Mouse (Mus musculus): Measurements from ENCODE around the gene Alox12. TPM values are rescaled to one million over a fixed set of nuclear protein-coding genes. Genes with fewer than 3 reads are reported as not detected.

The Alox12 gene
- polyA plus RNA-seq (2012; rRNA removed): 0.68 and 1.2 TPM in 2 replicates

DNA sequence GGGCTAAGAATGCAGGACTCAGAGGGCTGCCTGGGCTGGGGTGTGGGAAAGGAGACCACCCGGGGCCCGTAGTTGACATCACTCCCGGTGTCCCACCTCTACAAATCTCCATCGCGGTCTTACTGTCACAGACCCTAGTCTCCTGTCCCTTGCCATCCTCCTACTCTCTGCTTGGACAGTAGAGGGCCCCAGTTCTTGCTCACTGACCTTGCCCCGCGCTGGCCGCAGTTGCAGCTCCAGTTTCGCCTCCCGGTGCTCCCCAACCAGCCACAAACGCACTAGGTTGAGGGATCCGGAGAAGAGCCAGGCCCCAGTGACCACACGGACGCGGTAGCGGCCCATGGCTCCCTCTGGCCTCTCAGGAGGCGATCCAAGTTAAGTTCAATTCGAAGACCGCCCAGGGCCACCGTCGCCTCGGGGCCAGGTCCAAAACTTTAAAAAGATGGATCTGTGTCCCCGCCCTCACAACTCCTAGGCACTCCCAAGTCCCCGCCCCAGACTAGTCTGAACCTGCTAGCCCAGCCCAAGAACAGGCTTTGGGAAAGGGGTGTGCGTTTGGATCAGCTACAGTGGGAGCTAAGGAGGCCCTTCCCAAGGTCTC is at the start of gene Alox12:
Gene Alox12, minus strand, starts transcription at position 423 of the 601 bp plus-strand sequence.
- no peaks in the 10 kb centered on the region for H3K36me3 ChIP-seq (ENCODE audit: control insufficient read depth, insufficient read depth, low read length)
- TF ChIP-seq POLR2A (IDR thresholded peaks at IDR 0.05; ENCODE audit: control insufficient read depth, extremely low read depth, insufficient read depth, low read length, poor library complexity) (no peak), CTCF (IDR thresholded peaks at IDR 0.05; ENCODE audit: borderline replicate concordance, control insufficient read depth, extremely low read depth, insufficient read depth, low read length, poor library complexity) (0 out of 2 replicates have a peak, but pooled peaks have one; percentile 19)
- H3K4me3 ChIP-seq (ENCODE audit: control insufficient read depth, insufficient read depth, low read length): no peak within 1 kb of the TSS
- DNase-seq: no peak
- peaks cover 14% of the 10 kb centered on the region for H3K4me1 ChIP-seq (replicated peaks; ENCODE audit: control insufficient read depth, insufficient read depth, low read length)
- 30% methylated on average over 25 of the region's 25 CpGs for whole genome bisulfite sequencing
- H3K27ac ChIP-seq (ENCODE audit: control insufficient read depth, insufficient read depth, low read length): no peak within 1 kb of the TSS
- H3K27me3 ChIP-seq (ENCODE audit: control insufficient read depth, insufficient read depth, low read length): peaks cover 15% of the 10 kb centered on the region

DNA sequence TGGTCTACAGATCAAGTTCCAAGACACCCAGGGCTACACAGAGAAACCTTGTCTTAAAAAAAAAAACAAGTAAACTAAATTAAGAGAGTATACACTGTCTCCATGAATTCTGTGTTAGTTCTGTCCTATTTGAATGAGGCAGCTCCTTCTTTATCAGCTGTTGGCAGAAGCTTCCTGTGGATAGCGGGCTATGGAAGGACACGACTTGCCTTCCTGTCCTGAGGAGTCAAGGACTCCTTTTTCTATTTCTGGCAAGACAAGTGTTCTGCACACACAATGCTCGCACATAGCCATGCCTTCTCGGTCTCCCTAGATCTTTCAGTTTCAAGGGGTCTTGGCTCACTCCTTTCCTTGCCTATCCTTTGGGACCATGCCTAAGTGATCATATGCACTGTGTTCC is 47.1 kb upstream of the Alox12 start:
- no peaks in the 10 kb centered on the region for H3K36me3 ChIP-seq (ENCODE audit: control insufficient read depth, insufficient read depth, low read length)
- H3K4me3 ChIP-seq (ENCODE audit: control insufficient read depth, insufficient read depth, low read length): no peak overlapping the region
- H3K27ac ChIP-seq (ENCODE audit: control insufficient read depth, insufficient read depth, low read length): no peak overlapping the region
- H3K4me1 ChIP-seq (replicated peaks; ENCODE audit: control insufficient read depth, insufficient read depth, low read length): peaks cover 30% of the 10 kb centered on the region
- no peak for TF ChIP-seq CTCF (IDR thresholded peaks at IDR 0.05; ENCODE audit: borderline replicate concordance, control insufficient read depth, extremely low read depth, insufficient read depth, low read length, poor library complexity)
- TF ChIP-seq POLR2A (IDR thresholded peaks at IDR 0.05; ENCODE audit: control insufficient read depth, extremely low read depth, insufficient read depth, low read length, poor library complexity): no peak
- no peak for DNase-seq
- no peaks in the 10 kb centered on the region for H3K27me3 ChIP-seq (ENCODE audit: control insufficient read depth, insufficient read depth, low read length)
- WGBS: 86% methylated on average over 4 of the region's 4 CpGs

DNA sequence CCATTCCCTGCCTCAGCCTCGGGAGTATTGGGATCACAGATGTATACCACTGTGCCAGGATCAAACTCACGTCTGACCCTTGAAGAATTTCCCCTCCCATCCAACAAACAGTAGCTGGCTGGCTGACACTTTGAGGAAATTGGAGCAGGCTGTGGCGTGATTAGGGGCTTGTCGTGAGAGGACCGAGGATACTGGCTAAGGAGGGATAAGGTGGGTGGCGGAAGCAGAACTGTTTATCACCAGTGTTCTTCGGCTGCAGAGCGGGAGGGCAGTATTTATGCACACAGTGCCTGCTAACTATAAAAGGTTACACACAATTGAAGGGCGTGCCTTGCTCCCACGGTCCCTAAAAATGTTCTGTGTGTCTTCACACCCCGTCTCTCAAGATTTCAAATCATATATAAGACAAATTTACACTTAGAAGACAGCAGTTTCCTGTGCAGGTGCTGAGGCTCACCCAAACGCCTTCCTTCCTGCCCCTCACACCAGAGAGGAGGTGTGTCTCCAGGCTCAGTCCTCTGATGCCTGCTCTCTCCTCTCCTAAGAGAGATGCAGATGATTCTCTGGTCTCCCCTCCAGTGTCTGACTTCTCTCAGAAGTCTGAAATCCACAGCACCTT is 42.8 kb upstream of the Alox12 start:
- Histone ChIP-seq H3K27me3 (ENCODE audit: control insufficient read depth, insufficient read depth, low read length) (no peaks in the 10 kb centered on the region), H3K27ac (ENCODE audit: control insufficient read depth, insufficient read depth, low read length) (peak overlapping the region; percentile 100), H3K4me3 (ENCODE audit: control insufficient read depth, insufficient read depth, low read length) (peak overlapping the region; percentile 26), H3K4me1 (replicated peaks; ENCODE audit: control insufficient read depth, insufficient read depth, low read length) (peaks cover 25% of the 10 kb centered on the region), H3K36me3 (ENCODE audit: control insufficient read depth, insufficient read depth, low read length) (no peaks in the 10 kb centered on the region)
- TF ChIP-seq POLR2A (IDR thresholded peaks at IDR 0.05; ENCODE audit: control insufficient read depth, extremely low read depth, insufficient read depth, low read length, poor library complexity) (no peak), CTCF (IDR thresholded peaks at IDR 0.05; ENCODE audit: borderline replicate concordance, control insufficient read depth, extremely low read depth, insufficient read depth, low read length, poor library complexity) (no peak)
- WGBS: 3% methylated on average over 12 of the region's 12 CpGs
- peak; percentile 79 for DNase-seq

DNA sequence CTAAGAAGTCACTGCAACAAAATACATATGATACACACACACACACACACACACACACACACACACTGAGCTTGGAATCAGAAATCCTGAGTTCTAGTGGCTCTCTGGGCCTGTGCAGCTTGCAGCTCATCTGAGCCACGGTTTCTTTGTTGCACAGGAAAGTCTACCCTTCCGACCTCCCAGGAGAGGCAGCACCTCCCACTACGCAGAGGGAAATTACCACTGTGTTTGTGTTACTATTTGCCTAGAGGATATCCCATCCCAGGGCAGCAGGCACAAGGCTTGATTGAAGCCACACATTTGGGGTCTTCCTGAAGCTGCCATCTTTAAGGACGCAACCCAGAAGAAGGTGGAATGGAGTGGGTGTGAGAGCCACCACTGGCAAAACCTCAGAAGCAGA is 42.3 kb upstream of the Alox12 start:
- 5% methylated on average over 4 of the region's 4 CpGs for WGBS
- peak overlapping the region; percentile 26 for H3K4me3 ChIP-seq (ENCODE audit: control insufficient read depth, insufficient read depth, low read length)
- DNase-seq: peak; percentile 42
- peak overlapping the region; percentile 100 for H3K27ac ChIP-seq (ENCODE audit: control insufficient read depth, insufficient read depth, low read length)
- no peaks in the 10 kb centered on the region for H3K36me3 ChIP-seq (ENCODE audit: control insufficient read depth, insufficient read depth, low read length)
- H3K4me1 ChIP-seq (replicated peaks; ENCODE audit: control insufficient read depth, insufficient read depth, low read length): peaks cover 25% of the 10 kb centered on the region
- TF ChIP-seq CTCF (IDR thresholded peaks at IDR 0.05; ENCODE audit: borderline replicate concordance, control insufficient read depth, extremely low read depth, insufficient read depth, low read length, poor library complexity): no peak
- no peak for TF ChIP-seq POLR2A (IDR thresholded peaks at IDR 0.05; ENCODE audit: control insufficient read depth, extremely low read depth, insufficient read depth, low read length, poor library complexity)
- H3K27me3 ChIP-seq (ENCODE audit: control insufficient read depth, insufficient read depth, low read length): no peaks in the 10 kb centered on the region

DNA sequence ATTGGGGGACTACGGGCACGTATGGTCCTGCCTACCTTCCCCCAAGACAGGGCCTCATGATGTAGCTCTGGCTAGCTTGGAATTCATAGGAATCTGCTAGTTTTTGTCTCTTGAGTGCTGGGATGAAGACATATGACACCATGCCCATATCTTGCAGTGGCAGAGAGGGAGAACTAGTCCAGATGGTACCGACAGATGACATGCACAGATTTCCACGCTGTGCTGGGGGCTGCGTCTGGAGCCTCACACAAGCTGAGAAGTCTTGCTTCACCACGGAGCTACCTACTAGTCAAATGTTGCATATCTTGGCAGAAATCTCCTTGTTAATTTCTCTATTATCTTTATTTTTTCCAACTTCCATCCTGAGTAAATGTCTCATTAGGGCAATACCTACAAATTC is 38.7 kb upstream of the Alox12 start:
- TF ChIP-seq CTCF (IDR thresholded peaks at IDR 0.05; ENCODE audit: borderline replicate concordance, control insufficient read depth, extremely low read depth, insufficient read depth, low read length, poor library complexity): no peak
- Histone ChIP-seq H3K27ac (ENCODE audit: control insufficient read depth, insufficient read depth, low read length) (no peak overlapping the region), H3K36me3 (ENCODE audit: control insufficient read depth, insufficient read depth, low read length) (no peaks in the 10 kb centered on the region), H3K4me1 (replicated peaks; ENCODE audit: control insufficient read depth, insufficient read depth, low read length) (peaks cover 40% of the 10 kb centered on the region), H3K27me3 (ENCODE audit: control insufficient read depth, insufficient read depth, low read length) (no peaks in the 10 kb centered on the region), H3K4me3 (ENCODE audit: control insufficient read depth, insufficient read depth, low read length) (no peak overlapping the region)
- DNase-seq: no peak
- WGBS: 97% methylated on average over 6 of the region's 6 CpGs

DNA sequence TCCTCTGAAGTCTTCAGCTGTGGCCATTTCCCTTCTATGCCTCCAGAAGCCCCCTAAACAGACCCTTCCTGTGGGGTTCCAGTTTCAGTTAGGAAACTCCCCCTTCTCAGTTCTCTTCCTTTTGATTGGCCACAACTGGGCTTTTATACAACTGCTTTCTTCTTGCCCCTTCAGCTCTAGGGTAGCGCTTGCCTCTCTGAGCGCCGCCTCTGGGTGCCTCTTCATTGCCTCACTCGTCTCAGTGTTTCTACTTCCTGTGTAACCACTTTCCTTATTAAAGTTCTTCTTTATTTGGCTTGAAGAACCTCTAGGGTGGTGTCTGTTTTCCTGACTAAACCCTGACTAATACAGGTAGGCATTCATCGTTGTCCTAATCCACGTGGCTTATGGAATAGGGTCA is 36.1 kb upstream of the Alox12 start:
- Histone ChIP-seq H3K36me3 (ENCODE audit: control insufficient read depth, insufficient read depth, low read length) (no peaks in the 10 kb centered on the region), H3K4me1 (replicated peaks; ENCODE audit: control insufficient read depth, insufficient read depth, low read length) (peaks cover 33% of the 10 kb centered on the region), H3K27ac (ENCODE audit: control insufficient read depth, insufficient read depth, low read length) (peak overlapping the region; percentile 59), H3K4me3 (ENCODE audit: control insufficient read depth, insufficient read depth, low read length) (no peak overlapping the region), H3K27me3 (ENCODE audit: control insufficient read depth, insufficient read depth, low read length) (no peaks in the 10 kb centered on the region)
- DNase-seq: peak; percentile 42
- TF ChIP-seq POLR2A (IDR thresholded peaks at IDR 0.05; ENCODE audit: control insufficient read depth, extremely low read depth, insufficient read depth, low read length, poor library complexity) (no peak), CTCF (IDR thresholded peaks at IDR 0.05; ENCODE audit: borderline replicate concordance, control insufficient read depth, extremely low read depth, insufficient read depth, low read length, poor library complexity) (no peak)
- WGBS: 4% methylated on average over 6 of the region's 6 CpGs

Measured in thymus, adult 2 months (tissue).